Mouse (Mus musculus) adipocyte (in vitro differentiated cells): ENCODE data around the gene Mybpc1.
"Not testable (repeated sequence)": the region's sequence is repeated elsewhere in the genome, so short reads cannot be mapped to it uniquely, and the experiment has no call there.

Experiments
- DNase-seq: peaks from one replicate; pipeline ENCODE4 v3.0.0-alpha.2; 2016; ENCODE audit warnings: low spot score

Mybpc1 gene

GRCm38 (mm10) chr10:88550225-88550624, 54.7 kb downstream of the Mybpc1 start:
- DNase-seq: no peak

- DNase-seq: no peak
Observed at GRCm38 (mm10) chr10:88547635-88548034, 57.3 kb downstream of the Mybpc1 start.

GRCm38 (mm10) chr10:88530631-88531030, 74.3 kb downstream of the Mybpc1 start:
- DNase-seq: no peak

- DNase-seq: no peak
Observed at GRCm38 (mm10) chr10:88524016-88524415, 80.9 kb downstream of the Mybpc1 start.

- no peak for DNase-seq
Observed at GRCm38 (mm10) chr10:88523212-88523611, 81.7 kb downstream of the Mybpc1 start.

GRCm38 (mm10) chr10:88522795-88523194, 82.2 kb downstream of the Mybpc1 start:
- DNase-seq: no peak

GRCm38 (mm10) chr10:88515049-88515448, 89.9 kb downstream of the Mybpc1 start:
- DNase-seq: not testable (repeated sequence)

GRCm38 (mm10) chr10:88514495-88514894, 90.5 kb downstream of the Mybpc1 start:
- peak; percentile 83 for DNase-seq

GRCm38 (mm10) chr10:88513574-88514135, 91.3 kb downstream of the Mybpc1 start:
- DNase-seq: peak; percentile 39

- DNase-seq: no peak
Observed at GRCm38 (mm10) chr10:88511355-88511754, 93.6 kb downstream of the Mybpc1 start.

- DNase-seq: peak; percentile 77
Observed at GRCm38 (mm10) chr10:88510503-88511271, 94.3 kb downstream of the Mybpc1 start.

- peak; percentile 53 for DNase-seq
Observed at GRCm38 (mm10) chr10:88507691-88508143, 97.2 kb downstream of the Mybpc1 start.

GRCm38 (mm10) chr10:88505256-88505655, 99.7 kb downstream of the Mybpc1 start:
- no peak for DNase-seq

- peak; percentile 49 for DNase-seq
Observed at GRCm38 (mm10) chr10:88504481-88504880, 100.5 kb downstream of the Mybpc1 start.

- DNase-seq: peak; percentile 87
Observed at GRCm38 (mm10) chr10:88503421-88504314, 101.3 kb downstream of the Mybpc1 start, which contains the start of gene Chpt1. Chpt1 (minus strand) TSS chr10:88504073.

GRCm38 (mm10) chr10:88502919-88503318, 102.0 kb downstream of the Mybpc1 start:
- DNase-seq: no peak

GRCm38 (mm10) chr10:88501886-88502765, 102.8 kb downstream of the Mybpc1 start:
- DNase-seq: peak; percentile 59

- no peak for DNase-seq
Observed at GRCm38 (mm10) chr10:88501370-88501769, 103.6 kb downstream of the Mybpc1 start.

GRCm38 (mm10) chr10:88499993-88500392, 105.0 kb downstream of the Mybpc1 start:
- no peak for DNase-seq

- DNase-seq: no peak
Observed at GRCm38 (mm10) chr10:88496864-88497564, 107.9 kb downstream of the Mybpc1 start.
